Mouse (Mus musculus) embryonic fibroblast, embryonic 13.5 days (primary cell): ENCODE measurements around the gene Cltb.
A peak's percentile ranks its signal among the peaks of the same experiment; 100 is the strongest.

Source experiments
- CTCF ChIP-seq: IDR thresholded peaks from 2 replicates; pipeline ENCODE4 v1.5.1; 2011; ENCODE audit warnings: mild to moderate bottlenecking, control low read depth, low read length, moderate library complexity, borderline replicate concordance; ENCODE audit not compliant: insufficient read depth
- POLR2A ChIP-seq: IDR thresholded peaks from 2 replicates; pipeline ENCODE4 v1.6.1; 2011; ENCODE audit warnings: low read depth, mild to moderate bottlenecking, control low read depth, low read length, moderate library complexity

GRCm38 (mm10) chr13:54565201-54565581 is 46.0 kb downstream of the Cltb start, which contains the start of gene 4833439L19Rik:
- TF ChIP-seq CTCF (no peak), POLR2A (peak; percentile 93)
